Mouse (Mus musculus): ENCODE measurements around the gene Timm9. TPM values are rescaled to one million over a fixed set of nuclear protein-coding genes. Genes with fewer than 3 reads are reported as not detected.

Timm9 gene
- polyA plus RNA-seq (2015; fragmentation: Nextera tagmentation; extraction: Ambion mirVana), result 93.3 and 116 TPM in 2 replicates

- Histone ChIP-seq H3K4me3 (peak within 1 kb of the TSS; percentile 99), H3K27ac (replicated peaks) (peak within 1 kb of the TSS; percentile 89), H3K27me3 (replicated peaks) (no peaks in the 10 kb centered on the region), H3K4me2 (peak within 1 kb of the TSS; percentile 98), H3K9ac (peak within 1 kb of the TSS; percentile 97), H3K4me1 (peaks cover 31% of the 10 kb centered on the region), H3K36me3 (peaks cover 44% of the 10 kb centered on the region), H3K9me3 (no peaks in the 10 kb centered on the region)
- under 1% methylated on average over 52 of the region's 52 CpGs for WGBS
- peak; percentile 87 for ATAC-seq (ENCODE audit: extremely low read depth, insufficient number of reproducible peaks, low FRiP score, low TSS enrichment)
These were observed at the start of gene Timm9, which contains the start of gene 2700049A03Rik for GRCm38 (mm10) chr12:71136130-71136973. Gene Timm9, minus strand, starts transcription at chr12:71136684. Gene 2700049A03Rik, plus strand, starts transcription at chr12:71136848.

- ATAC-seq (ENCODE audit: extremely low read depth, insufficient number of reproducible peaks, low FRiP score, low TSS enrichment), result no peak
- Histone ChIP-seq H3K27me3 (replicated peaks) (no peaks in the 10 kb centered on the region), H3K4me1 (no peaks in the 10 kb centered on the region), H3K27ac (replicated peaks) (no peak overlapping the region), H3K36me3 (peaks cover 89% of the 10 kb centered on the region), H3K9me3 (no peaks in the 10 kb centered on the region), H3K4me2 (no peak overlapping the region), H3K9ac (no peak overlapping the region), H3K4me3 (no peak overlapping the region)
- WGBS, result 97% methylated on average over 4 of the region's 4 CpGs
These were observed 47.9 kb upstream of the Timm9 start for GRCm38 (mm10) chr12:71184396-71184795.

- WGBS, result 94% methylated on average over 3 of the region's 3 CpGs
- H3K9ac ChIP-seq, result no peak overlapping the region
- no peak for ATAC-seq (ENCODE audit: extremely low read depth, insufficient number of reproducible peaks, low FRiP score, low TSS enrichment)
- peaks cover 89% of the 10 kb centered on the region for H3K36me3 ChIP-seq
- no peaks in the 10 kb centered on the region for H3K27me3 ChIP-seq (replicated peaks)
- H3K9me3 ChIP-seq, result no peaks in the 10 kb centered on the region
- H3K4me1 ChIP-seq, result no peaks in the 10 kb centered on the region
- H3K4me3 ChIP-seq, result no peak overlapping the region
- H3K27ac ChIP-seq (replicated peaks), result no peak overlapping the region
- no peak overlapping the region for H3K4me2 ChIP-seq
These were observed 47.3 kb upstream of the Timm9 start for GRCm38 (mm10) chr12:71183736-71184135.

- no peak for ATAC-seq (ENCODE audit: extremely low read depth, insufficient number of reproducible peaks, low FRiP score, low TSS enrichment)
- Histone ChIP-seq H3K4me2 (no peak overlapping the region), H3K4me3 (no peak overlapping the region), H3K27ac (replicated peaks) (no peak overlapping the region), H3K9ac (no peak overlapping the region), H3K4me1 (no peaks in the 10 kb centered on the region), H3K36me3 (peaks cover 74% of the 10 kb centered on the region), H3K9me3 (no peaks in the 10 kb centered on the region), H3K27me3 (replicated peaks) (no peaks in the 10 kb centered on the region)
- 71% methylated on average over 1 of the region's 1 CpGs for WGBS
These were observed 33.4 kb upstream of the Timm9 start for GRCm38 (mm10) chr12:71169911-71170310.

- 82% methylated on average over 9 of the region's 9 CpGs for WGBS
- Histone ChIP-seq H3K4me3 (no peak overlapping the region), H3K9me3 (no peaks in the 10 kb centered on the region), H3K27ac (replicated peaks) (no peak overlapping the region), H3K36me3 (peaks cover 83% of the 10 kb centered on the region), H3K9ac (no peak overlapping the region), H3K27me3 (replicated peaks) (no peaks in the 10 kb centered on the region), H3K4me2 (no peak overlapping the region), H3K4me1 (no peaks in the 10 kb centered on the region)
- ATAC-seq (ENCODE audit: extremely low read depth, insufficient number of reproducible peaks, low FRiP score, low TSS enrichment), result no peak
These were observed 27.9 kb upstream of the Timm9 start for GRCm38 (mm10) chr12:71164410-71164809.

GRCm38 (mm10) chr12:71157974-71158373, 21.5 kb upstream of the Timm9 start:
- no peaks in the 10 kb centered on the region for H3K4me1 ChIP-seq
- no peak overlapping the region for H3K4me3 ChIP-seq
- peaks cover 90% of the 10 kb centered on the region for H3K36me3 ChIP-seq
- H3K27me3 ChIP-seq (replicated peaks), result no peaks in the 10 kb centered on the region
- no peak overlapping the region for H3K27ac ChIP-seq (replicated peaks)
- H3K4me2 ChIP-seq, result no peak overlapping the region
- 86% methylated on average over 6 of the region's 6 CpGs for WGBS
- H3K9ac ChIP-seq, result no peak overlapping the region
- H3K9me3 ChIP-seq, result no peaks in the 10 kb centered on the region
- no peak for ATAC-seq (ENCODE audit: extremely low read depth, insufficient number of reproducible peaks, low FRiP score, low TSS enrichment)

GRCm38 (mm10) chr12:71154979-71155378, 18.5 kb upstream of the Timm9 start:
- H3K4me2 ChIP-seq, result no peak overlapping the region
- no peak overlapping the region for H3K4me3 ChIP-seq
- H3K27me3 ChIP-seq (replicated peaks), result no peaks in the 10 kb centered on the region
- no peaks in the 10 kb centered on the region for H3K9me3 ChIP-seq
- no peak for ATAC-seq (ENCODE audit: extremely low read depth, insufficient number of reproducible peaks, low FRiP score, low TSS enrichment)
- H3K4me1 ChIP-seq, result no peaks in the 10 kb centered on the region
- H3K27ac ChIP-seq (replicated peaks), result no peak overlapping the region
- 89% methylated on average over 6 of the region's 6 CpGs for WGBS
- peaks cover 89% of the 10 kb centered on the region for H3K36me3 ChIP-seq
- H3K9ac ChIP-seq, result no peak overlapping the region

- ATAC-seq (ENCODE audit: extremely low read depth, insufficient number of reproducible peaks, low FRiP score, low TSS enrichment), result no peak
- Histone ChIP-seq H3K27ac (replicated peaks) (no peak overlapping the region), H3K27me3 (replicated peaks) (no peaks in the 10 kb centered on the region), H3K4me1 (no peaks in the 10 kb centered on the region), H3K4me3 (no peak overlapping the region), H3K9me3 (no peaks in the 10 kb centered on the region), H3K9ac (no peak overlapping the region), H3K36me3 (peaks cover 82% of the 10 kb centered on the region), H3K4me2 (no peak overlapping the region)
- WGBS, result 79% methylated on average over 8 of the region's 8 CpGs
These were observed 13.7 kb upstream of the Timm9 start for GRCm38 (mm10) chr12:71150167-71150566.

- no peaks in the 10 kb centered on the region for H3K9me3 ChIP-seq
- no peak overlapping the region for H3K4me2 ChIP-seq
- 81% methylated on average over 6 of the region's 6 CpGs for WGBS
- no peaks in the 10 kb centered on the region for H3K4me1 ChIP-seq
- no peak overlapping the region for H3K27ac ChIP-seq (replicated peaks)
- peaks cover 82% of the 10 kb centered on the region for H3K36me3 ChIP-seq
- no peak overlapping the region for H3K9ac ChIP-seq
- H3K4me3 ChIP-seq, result no peak overlapping the region
- no peaks in the 10 kb centered on the region for H3K27me3 ChIP-seq (replicated peaks)
- ATAC-seq (ENCODE audit: extremely low read depth, insufficient number of reproducible peaks, low FRiP score, low TSS enrichment), result no peak
These were observed 13.0 kb upstream of the Timm9 start for GRCm38 (mm10) chr12:71149456-71149855.

- ATAC-seq (ENCODE audit: extremely low read depth, insufficient number of reproducible peaks, low FRiP score, low TSS enrichment), result no peak
- no peaks in the 10 kb centered on the region for H3K9me3 ChIP-seq
- H3K4me2 ChIP-seq, result no peak overlapping the region
- H3K27me3 ChIP-seq (replicated peaks), result no peaks in the 10 kb centered on the region
- WGBS, result 91% methylated on average over 9 of the region's 9 CpGs
- H3K4me1 ChIP-seq, result no peaks in the 10 kb centered on the region
- H3K36me3 ChIP-seq, result peaks cover 82% of the 10 kb centered on the region
- H3K27ac ChIP-seq (replicated peaks), result no peak overlapping the region
- no peak overlapping the region for H3K4me3 ChIP-seq
- H3K9ac ChIP-seq, result no peak overlapping the region
These were observed 12.3 kb upstream of the Timm9 start for GRCm38 (mm10) chr12:71148801-71149200.

GRCm38 (mm10) chr12:71147641-71148040, 11.2 kb upstream of the Timm9 start:
- Histone ChIP-seq H3K27me3 (replicated peaks) (no peaks in the 10 kb centered on the region), H3K9ac (no peak overlapping the region), H3K4me1 (no peaks in the 10 kb centered on the region), H3K4me2 (no peak overlapping the region), H3K4me3 (no peak overlapping the region), H3K36me3 (peaks cover 82% of the 10 kb centered on the region), H3K27ac (replicated peaks) (no peak overlapping the region), H3K9me3 (no peaks in the 10 kb centered on the region)
- 65% methylated on average over 3 of the region's 3 CpGs for WGBS
- no peak for ATAC-seq (ENCODE audit: extremely low read depth, insufficient number of reproducible peaks, low FRiP score, low TSS enrichment)

GRCm38 (mm10) chr12:71141189-71141588, 4.7 kb upstream of the Timm9 start:
- Histone ChIP-seq H3K27me3 (replicated peaks) (no peaks in the 10 kb centered on the region), H3K4me2 (no peak overlapping the region), H3K4me1 (peaks cover 16% of the 10 kb centered on the region), H3K4me3 (no peak overlapping the region), H3K9me3 (no peaks in the 10 kb centered on the region), H3K36me3 (peaks cover 65% of the 10 kb centered on the region), H3K27ac (replicated peaks) (no peak overlapping the region), H3K9ac (no peak overlapping the region)
- ATAC-seq (ENCODE audit: extremely low read depth, insufficient number of reproducible peaks, low FRiP score, low TSS enrichment), result no peak
